ENCODE assay signal across 8 mouse cellular contexts in the genomic region with DNA sequence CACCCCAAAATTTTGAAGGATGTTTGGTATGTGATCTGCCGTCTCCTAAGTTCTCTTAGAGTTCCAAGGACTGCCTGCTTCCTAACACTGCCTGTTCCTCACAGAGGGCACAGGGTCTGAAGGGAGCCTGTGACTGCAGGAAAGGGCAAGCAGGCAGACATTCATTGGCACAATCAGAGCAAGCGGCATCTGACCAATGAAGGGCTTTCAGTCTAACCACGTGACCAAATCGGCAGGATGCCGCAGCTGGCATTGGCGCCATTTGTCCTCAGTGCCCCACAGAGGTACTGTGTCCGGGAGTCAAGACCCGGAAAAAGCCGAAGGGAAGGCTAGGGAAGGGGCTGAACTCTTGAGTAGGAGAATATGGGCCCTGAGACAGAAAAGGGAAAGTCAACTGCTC. TPM values are rescaled to one million over a fixed set of nuclear protein-coding genes. Genes with fewer than 3 reads are reported as not detected.
DNase-seq lines count a peak whose midpoint lies in the region; ATAC-seq lines count a peak whose summit lies in the region.

No protein-coding gene starts in this region.

- ATAC-seq in kidney, embryonic 15.5 days (replicated peaks; ENCODE audit: low FRiP score): no peak
- ATAC-seq in embryonic facial prominence, embryonic 15.5 days (ENCODE audit: insufficient number of reproducible peaks, low FRiP score, low TSS enrichment, low read depth): no peak
- no peak for ATAC-seq in limb, embryonic 13.5 days (ENCODE audit: low FRiP score, low read depth)
- ATAC-seq in granulocyte monocyte progenitor cell, adult 5-6 weeks (replicated peaks; ENCODE audit: poor library complexity, severe bottlenecking): no peak

- H3K4me1 ChIP-seq in kidney, embryonic 15.5 days: peaks cover 9% of the 10 kb centered on the region; the same call in 1 of the 2 replicates
- H3K4me1 ChIP-seq in embryonic facial prominence, embryonic 15.5 days: 0 out of 2 replicates have a peak, but pooled peaks cover under 1% of the 10 kb centered on the region
- H3K4me1 ChIP-seq in limb, embryonic 13.5 days: no peaks in the 10 kb centered on the region

- intact Hi-C loops in left cerebral cortex, postnatal 14 days (cut with DNase I): no loop called here

- no peaks in the 10 kb centered on the region for H3K27me3 ChIP-seq in kidney, embryonic 15.5 days
- no peaks in the 10 kb centered on the region for H3K27me3 ChIP-seq in embryonic facial prominence, embryonic 15.5 days
- no peaks in the 10 kb centered on the region for H3K27me3 ChIP-seq in limb, embryonic 13.5 days

- 60% methylated on average over 9 of the region's 9 CpGs for WGBS in kidney, embryonic 15.5 days
- 62% methylated on average over 9 of the region's 9 CpGs for WGBS in embryonic facial prominence, embryonic 15.5 days
- 44% methylated on average over 9 of the region's 9 CpGs for WGBS in limb, embryonic 13.5 days

- H3K4me2 ChIP-seq in kidney, embryonic 15.5 days: peak overlapping the region; percentile 21; the same call in 1 of the 2 replicates
- 0 out of 2 replicates have a peak overlapping the region, but pooled peaks have one; percentile 17 for H3K4me2 ChIP-seq in embryonic facial prominence, embryonic 15.5 days (replicated peaks)
- peak overlapping the region; percentile 34 for H3K4me2 ChIP-seq in limb, embryonic 13.5 days (replicated peaks)

- no peaks in the 10 kb centered on the region for H3K9me3 ChIP-seq in kidney, embryonic 15.5 days (replicated peaks)
- H3K9me3 ChIP-seq in embryonic facial prominence, embryonic 15.5 days (replicated peaks): no peaks in the 10 kb centered on the region
- H3K9me3 ChIP-seq in limb, embryonic 13.5 days: no peaks in the 10 kb centered on the region

- no peaks in the 10 kb centered on the region for H3K36me3 ChIP-seq in kidney, embryonic 15.5 days
- H3K36me3 ChIP-seq in embryonic facial prominence, embryonic 15.5 days: no peaks in the 10 kb centered on the region
- H3K36me3 ChIP-seq in limb, embryonic 13.5 days: no peaks in the 10 kb centered on the region

- no peak for DNase-seq in kidney, postnatal 14 days
- peak; percentile 50 for DNase-seq in ZHBTc4 (ENCODE audit: low read depth, low spot score)
- DNase-seq in left cerebral cortex, postnatal 14 days (ENCODE audit: low spot score in 2 of 2): no peak
- DNase-seq in right cerebral cortex, adult 18-20 months: no peak

- H3K27ac ChIP-seq in kidney, embryonic 15.5 days: no peak overlapping the region
- H3K27ac ChIP-seq in embryonic facial prominence, embryonic 15.5 days (replicated peaks): no peak overlapping the region
- no peak overlapping the region for H3K27ac ChIP-seq in limb, embryonic 13.5 days

- no peak overlapping the region for H3K9ac ChIP-seq in kidney, embryonic 15.5 days
- no peak overlapping the region for H3K9ac ChIP-seq in embryonic facial prominence, embryonic 15.5 days
- H3K9ac ChIP-seq in limb, embryonic 13.5 days: no peak overlapping the region

- H3K4me3 ChIP-seq in kidney, embryonic 15.5 days (replicated peaks): no peak overlapping the region
- H3K4me3 ChIP-seq in embryonic facial prominence, embryonic 15.5 days (replicated peaks): no peak overlapping the region
- no peak overlapping the region for H3K4me3 ChIP-seq in limb, embryonic 13.5 days

RNA-seq across cellular contexts. Expression of gene Mybphl, which starts 2.5 kb away (rescaled TPM):
- not detected in 2 replicates for polyA plus RNA-seq in kidney, embryonic 15.5 days (2015; fragmentation: Nextera tagmentation; extraction: Ambion mirVana)
- polyA plus RNA-seq in embryonic facial prominence, embryonic 15.5 days (2015; fragmentation: Nextera tagmentation; extraction: Ambion mirVana): 0.12 TPM in 1 of 2 replicates, not detected in the other
- polyA plus RNA-seq in limb, embryonic 13.5 days (2015; fragmentation: Nextera tagmentation; extraction: Ambion mirVana): not detected in 2 replicates
- total RNA-seq in granulocyte monocyte progenitor cell, adult 5-6 weeks (2014; fragmentation: Nextera tagmentation): not detected in 2 replicates
- not detected in 2 replicates for total RNA-seq in granulocyte monocyte progenitor cell, adult 5-6 weeks (2017)
- total RNA-seq in left cerebral cortex, postnatal 14 days (2021): under 1 TPM in 1 of 2 experiments, not detected in 1; 0.55 TPM

RNA-seq across cellular contexts. Expression of gene Psrc1, which starts 16.5 kb away (rescaled TPM):
- polyA plus RNA-seq in kidney, embryonic 15.5 days (2015; fragmentation: Nextera tagmentation; extraction: Ambion mirVana): 47.2 and 48.8 TPM in 2 replicates
- 41.7 TPM in 2 replicates for polyA plus RNA-seq in embryonic facial prominence, embryonic 15.5 days (2015; fragmentation: Nextera tagmentation; extraction: Ambion mirVana)
- 62.7 and 63.1 TPM in 2 replicates for polyA plus RNA-seq in limb, embryonic 13.5 days (2015; fragmentation: Nextera tagmentation; extraction: Ambion mirVana)
- total RNA-seq in granulocyte monocyte progenitor cell, adult 5-6 weeks (2014; fragmentation: Nextera tagmentation): 11.6 and 14.3 TPM in 2 replicates
- total RNA-seq in granulocyte monocyte progenitor cell, adult 5-6 weeks (2017): 12.9 and 16.2 TPM in 2 replicates
- 10 to 100 TPM; 14.7 to 15.8 TPM for total RNA-seq in left cerebral cortex, postnatal 14 days (2021)

RNA-seq across cellular contexts. Expression of gene Celsr2, which starts 48.2 kb away (rescaled TPM):
- polyA plus RNA-seq in kidney, embryonic 15.5 days (2015; fragmentation: Nextera tagmentation; extraction: Ambion mirVana): 19.3 and 21.6 TPM in 2 replicates
- polyA plus RNA-seq in embryonic facial prominence, embryonic 15.5 days (2015; fragmentation: Nextera tagmentation; extraction: Ambion mirVana): 20.1 and 20.7 TPM in 2 replicates
- polyA plus RNA-seq in limb, embryonic 13.5 days (2015; fragmentation: Nextera tagmentation; extraction: Ambion mirVana): 5.5 and 7.3 TPM in 2 replicates
- total RNA-seq in granulocyte monocyte progenitor cell, adult 5-6 weeks (2014; fragmentation: Nextera tagmentation): 0.58 and 2.5 TPM in 2 replicates
- 0.04 and 0.15 TPM in 2 replicates for total RNA-seq in granulocyte monocyte progenitor cell, adult 5-6 weeks (2017)
- total RNA-seq in left cerebral cortex, postnatal 14 days (2021): 100 to 1,000 TPM; 182 to 194 TPM
